Mouse (Mus musculus) intestine, embryonic 14.5 days (tissue): ENCODE data around the gene Rnf169. TPM values are rescaled to one million over a fixed set of nuclear protein-coding genes. Genes with fewer than 3 reads are reported as not detected.
A peak's percentile ranks its signal among the peaks of the same experiment; 100 is the strongest.

Experiments
- ATAC-seq: fragments of 200-750 bp; cut with Nextera tagmentation; replicated peaks from 2 replicates; pipeline ENCODE4 v1.8.0; 2017; ENCODE audit warnings: low read depth, moderate number of reproducible peaks, moderate TSS enrichment, moderate library complexity; ENCODE audit not compliant: low FRiP score, low TSS enrichment
- DNase-seq: peaks from one replicate; pipeline ENCODE4 v3.0.0-alpha.2; 2018; ENCODE audit warnings: low spot score
- H3K27ac ChIP-seq: fragments of 300-500 bp; sonication (generic); 2 replicates; pipeline ENCODE4 v1.5.1; 2014; ENCODE audit warnings: low read depth, mild to moderate bottlenecking, control low read depth
- H3K27me3 ChIP-seq: fragments of 300-500 bp; sonication (generic); replicated peaks from 2 replicates; pipeline ENCODE4 v1.6.1; 2014; ENCODE audit warnings: low read length, control low read depth; ENCODE audit not compliant: control insufficient read depth, insufficient read depth
- H3K36me3 ChIP-seq: fragments of 300-500 bp; sonication (generic); 2 replicates; pipeline ENCODE4 v1.6.1; 2014; ENCODE audit warnings: low read length, control low read depth; ENCODE audit not compliant: control insufficient read depth, insufficient read depth
- H3K4me1 ChIP-seq: fragments of 300-500 bp; sonication (generic); replicated peaks from 2 replicates; pipeline ENCODE4 v1.6.1; 2014; ENCODE audit warnings: low read length, control low read depth, mixed read lengths; ENCODE audit not compliant: control insufficient read depth, insufficient read depth
- H3K4me2 ChIP-seq: fragments of 300-500 bp; sonication (generic); 2 replicates; pipeline ENCODE4 v1.6.1; 2014; ENCODE audit warnings: low read length
- H3K4me3 ChIP-seq: fragments of 300-500 bp; sonication (generic); 2 replicates; pipeline ENCODE4 v1.5.1; 2014; ENCODE audit warnings: low read depth, low read length, control low read depth, mixed read lengths
- H3K9ac ChIP-seq: fragments of 300-500 bp; sonication (generic); 2 replicates; pipeline ENCODE4 v1.6.1; 2014; ENCODE audit warnings: mild to moderate bottlenecking, low read length
- H3K9me3 ChIP-seq: fragments of 300-500 bp; sonication (generic); 2 replicates; pipeline ENCODE4 v1.6.1; 2016; ENCODE audit warnings: low read length, control low read depth; ENCODE audit not compliant: control insufficient read depth
- WGBS: fragments of 180-500 bp; shearing (Covaris S2); extraction: QIAGEN DNeasy Blood & Tissue Kit; methylation state at CpG from one replicate; pipeline ENCODE4 v1.1.7; 2014; 5-methylcytosine and 5-hydroxymethylcytosine counted together
- polyA plus RNA-seq: library from polyadenylated mRNA; unstranded; fragments of >200 nt; fragmentation: Nextera tagmentation; extraction: Ambion mirVana; gene quantifications from 2 replicates; pipeline ENCODE4 v1.2.1, GENCODE M21; 2014

Rnf169 gene
- polyA plus RNA-seq, 1 experiment from 2014 or later = 6.7 TPM

- whole genome bisulfite sequencing = 67% methylated on average over 15 of the region's 15 CpGs
- ATAC-seq (no peak), DNase-seq (no peak)
- no peaks in the 10 kb centered on the region for H3K36me3 ChIP-seq
- no peaks in the 10 kb centered on the region for H3K9me3 ChIP-seq
- no peak overlapping the region for H3K4me2 ChIP-seq
- H3K4me3 ChIP-seq = no peak overlapping the region
- H3K27me3 ChIP-seq = no peaks in the 10 kb centered on the region
- no peak overlapping the region for H3K9ac ChIP-seq
- no peak overlapping the region for H3K27ac ChIP-seq
- H3K4me1 ChIP-seq = no peaks in the 10 kb centered on the region
Measured at GRCm38 (mm10) chr7:99989844-99990760, 9.9 kb upstream of the Rnf169 start.

DNA sequence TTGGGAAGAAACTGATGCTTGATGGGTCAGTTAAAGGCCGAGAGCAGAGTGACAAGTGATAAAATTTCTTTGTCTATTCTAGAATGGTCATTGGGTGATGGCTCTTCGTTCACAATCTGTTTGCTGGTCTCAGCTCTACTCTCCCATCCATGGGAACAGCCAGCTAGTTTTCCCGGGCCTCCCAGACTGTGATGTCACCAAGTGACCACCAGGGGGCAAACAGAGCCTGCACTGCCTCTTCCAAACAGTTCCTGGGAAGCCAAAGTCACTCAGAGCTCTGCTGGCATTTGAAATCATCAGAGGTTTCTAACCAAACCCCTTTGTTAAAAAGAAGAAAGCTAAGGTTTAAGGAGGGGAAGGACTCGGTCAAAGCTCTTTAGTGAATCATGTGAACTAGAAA is 8.5 kb upstream of the Rnf169 start:
- Histone ChIP-seq H3K27me3 (no peaks in the 10 kb centered on the region), H3K9me3 (no peaks in the 10 kb centered on the region), H3K27ac (no peak overlapping the region), H3K4me3 (no peak overlapping the region), H3K4me2 (no peak overlapping the region), H3K4me1 (no peaks in the 10 kb centered on the region), H3K36me3 (no peaks in the 10 kb centered on the region), H3K9ac (no peak overlapping the region)
- ATAC-seq (no peak), DNase-seq (peak; percentile 86)
- 3% methylated on average over 4 of the region's 4 CpGs for WGBS

DNA sequence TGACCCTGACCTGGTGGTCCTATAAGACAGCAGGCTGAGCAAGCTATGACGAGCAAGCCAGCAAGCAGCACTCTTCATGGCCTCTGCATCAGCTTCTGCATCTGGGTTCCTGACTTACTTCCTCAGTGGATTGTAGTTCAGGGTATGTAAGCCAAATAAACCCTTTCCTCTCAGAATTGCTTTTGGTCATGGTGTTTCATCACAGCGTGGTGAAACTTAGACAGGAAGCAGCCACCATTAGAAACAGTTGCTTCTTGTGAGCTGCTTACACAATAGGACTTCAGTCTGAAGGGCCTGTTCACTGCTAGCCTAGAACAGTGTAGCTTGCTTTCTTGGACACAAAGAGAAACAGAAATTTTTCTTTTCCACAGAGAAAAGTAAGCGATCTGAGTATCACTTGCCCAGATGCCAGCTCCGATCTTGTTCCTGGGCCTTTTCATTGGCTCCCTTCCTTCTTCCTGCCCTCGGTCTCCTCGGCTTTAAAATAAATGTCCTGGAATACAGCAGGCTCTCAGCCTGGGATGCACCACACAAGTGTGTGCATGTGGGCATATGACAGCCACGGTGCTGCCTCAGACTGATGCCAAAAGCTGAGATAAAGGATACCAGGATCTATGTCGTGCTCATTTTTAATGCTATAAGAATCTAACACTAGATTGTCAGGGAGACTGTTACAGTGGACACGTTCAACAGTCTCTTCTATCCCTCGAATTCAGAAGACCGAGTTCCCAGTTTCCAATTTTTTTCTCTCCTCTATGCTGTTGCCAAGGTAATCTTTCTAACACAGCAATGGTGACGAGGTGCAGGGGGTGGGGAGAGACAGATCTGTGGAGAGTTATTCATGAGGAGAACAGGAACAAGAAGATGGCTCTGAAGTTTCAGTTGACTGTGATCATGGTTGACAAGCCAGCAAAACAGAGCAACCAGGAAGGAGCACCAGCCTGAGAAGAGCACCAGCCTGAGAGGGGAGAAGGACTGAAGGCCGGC is 2.3 kb upstream of the Rnf169 start:
- Histone ChIP-seq H3K4me2 (no peak overlapping the region), H3K9ac (no peak overlapping the region), H3K4me3 (no peak overlapping the region), H3K27me3 (no peaks in the 10 kb centered on the region), H3K4me1 (peaks cover 8% of the 10 kb centered on the region; the same call in 1 of the 2 replicates), H3K36me3 (no peaks in the 10 kb centered on the region), H3K27ac (no peak overlapping the region), H3K9me3 (peaks cover 6% of the 10 kb centered on the region; the same call in 1 of the 2 replicates)
- ATAC-seq = no peak
- 84% methylated on average over 13 of the region's 13 CpGs for WGBS
- no peak for DNase-seq

DNA sequence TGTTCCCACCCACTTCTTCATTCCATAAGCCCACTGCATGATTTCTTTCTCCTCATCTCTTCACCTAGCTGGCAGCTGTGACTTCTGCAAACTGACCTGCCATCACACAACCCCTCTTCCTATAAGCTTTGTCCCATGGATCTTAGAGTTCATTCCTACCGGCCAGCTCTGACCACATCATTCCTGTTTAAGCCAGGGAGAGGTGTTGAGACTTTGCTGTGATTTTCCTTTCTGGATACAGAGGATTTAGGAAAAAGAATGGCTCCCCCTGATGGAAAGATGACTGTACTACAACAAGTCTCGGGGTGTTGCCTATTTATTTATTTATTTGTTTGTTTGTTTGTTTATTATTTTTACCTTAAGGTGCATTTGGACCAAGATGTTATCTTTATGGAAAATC is 1.1 kb upstream of the Rnf169 start:
- WGBS = 17% methylated on average over 2 of the region's 2 CpGs
- H3K9me3 ChIP-seq = peaks cover 6% of the 10 kb centered on the region; the same call in 1 of the 2 replicates
- no peaks in the 10 kb centered on the region for H3K27me3 ChIP-seq
- no peak for ATAC-seq
- DNase-seq = peak; percentile 54
- H3K4me3 ChIP-seq = no peak overlapping the region
- no peak overlapping the region for H3K4me2 ChIP-seq
- H3K4me1 ChIP-seq = peaks cover 10% of the 10 kb centered on the region; the same call in 1 of the 2 replicates
- H3K9ac ChIP-seq = no peak overlapping the region
- no peaks in the 10 kb centered on the region for H3K36me3 ChIP-seq
- no peak overlapping the region for H3K27ac ChIP-seq

- ATAC-seq (peak; percentile 77), DNase-seq (peak; percentile 82)
- Histone ChIP-seq H3K9ac (peak overlapping the region; percentile 98), H3K27ac (peak overlapping the region; percentile 97), H3K27me3 (no peaks in the 10 kb centered on the region), H3K9me3 (peaks cover 6% of the 10 kb centered on the region; the same call in 1 of the 2 replicates), H3K4me3 (peak overlapping the region; percentile 88), H3K4me1 (peaks cover 15% of the 10 kb centered on the region; the same call in 1 of the 2 replicates), H3K36me3 (no peaks in the 10 kb centered on the region), H3K4me2 (peak overlapping the region; percentile 64)
- WGBS = 1% methylated on average over 51 of the region's 51 CpGs
Measured at GRCm38 (mm10) chr7:99979546-99980131, 609 bp downstream of the Rnf169 start.

- Histone ChIP-seq H3K9ac (peak overlapping the region; percentile 98), H3K4me3 (peak overlapping the region; percentile 88), H3K36me3 (no peaks in the 10 kb centered on the region), H3K27ac (peak overlapping the region; percentile 97; the same call in 1 of the 2 replicates), H3K27me3 (no peaks in the 10 kb centered on the region), H3K4me1 (peaks cover 20% of the 10 kb centered on the region; the same call in 1 of the 2 replicates), H3K9me3 (peaks cover 6% of the 10 kb centered on the region; the same call in 1 of the 2 replicates), H3K4me2 (peak overlapping the region; percentile 64)
- DNase-seq (no peak), ATAC-seq (no peak)
- WGBS = 7% methylated on average over 6 of the region's 6 CpGs
Measured at GRCm38 (mm10) chr7:99979081-99979480, 1.2 kb downstream of the Rnf169 start.

- Histone ChIP-seq H3K4me1 (peaks cover 22% of the 10 kb centered on the region; the same call in 1 of the 2 replicates), H3K36me3 (no peaks in the 10 kb centered on the region), H3K9ac (no peak overlapping the region), H3K27ac (no peak overlapping the region), H3K4me2 (no peak overlapping the region), H3K9me3 (peaks cover 6% of the 10 kb centered on the region; the same call in 1 of the 2 replicates), H3K4me3 (no peak overlapping the region), H3K27me3 (no peaks in the 10 kb centered on the region)
- DNase-seq (no peak), ATAC-seq (no peak)
- WGBS = 83% methylated on average over 2 of the region's 2 CpGs
Measured at GRCm38 (mm10) chr7:99978041-99978440, 2.2 kb downstream of the Rnf169 start.
